Comparison of ENCODE assay signal across 16 mouse cellular contexts in genomic region chr9:11703150-11703549, GRCm38 (mm10).
"Had no signal": no experiment of that assay in that cellular context is flagged by ENCODE, and none has a peak within 500 bp of the region (broad histone marks: within the 10 kb centered on the region; RNA-seq: fewer than 3 reads in every experiment).

No protein-coding gene starts in this region.

- H3K4me2 ChIP-seq: neural tube, embryonic 13.5 days; neural tube, embryonic 15.5 days; stomach, embryonic 15.5 days had no signal

- H3K9ac ChIP-seq: neural tube, embryonic 13.5 days; neural tube, embryonic 15.5 days; stomach, embryonic 15.5 days had no signal

- H3K9me3 ChIP-seq: neural tube, embryonic 13.5 days; neural tube, embryonic 15.5 days; stomach, embryonic 15.5 days had no signal

- H3K27me3 ChIP-seq: neural tube, embryonic 13.5 days; neural tube, embryonic 15.5 days; stomach, embryonic 15.5 days had no signal

- H3K27ac ChIP-seq: neural tube, embryonic 13.5 days; neural tube, embryonic 15.5 days; stomach, embryonic 15.5 days; stomach, postnatal 0 days had no signal

- DNase-seq: retina, postnatal 1 day; right cerebral cortex, adult 18-20 months; right cerebral cortex, postnatal 14 days; right cerebral cortex, postnatal 25 days; right cerebral cortex, postnatal 4 days; spleen, adult 18-20 months; thymus, adult 18-20 months; thymus, adult 2 months; thymus, postnatal 14 days; thymus, postnatal 25 days; thymus, postnatal 36 days; thymus, postnatal 4 days had no signal

- H3K4me1 ChIP-seq: neural tube, embryonic 13.5 days; neural tube, embryonic 15.5 days; stomach, embryonic 15.5 days had no signal

- H3K36me3 ChIP-seq: neural tube, embryonic 13.5 days; neural tube, embryonic 15.5 days; stomach, embryonic 15.5 days had no signal

- H3K4me3 ChIP-seq: neural tube, embryonic 13.5 days; neural tube, embryonic 15.5 days; stomach, embryonic 15.5 days had no signal
